Mouse (Mus musculus) hindbrain, embryonic 10.5 days (tissue): ENCODE results near the gene Wdr89. TPM values are rescaled to one million over a fixed set of nuclear protein-coding genes. Genes with fewer than 3 reads are reported as not detected.

Source experiments
- DNase-seq: peaks from one replicate; pipeline ENCODE4 v3.0.0-alpha.2; 2017; ENCODE audit warnings: low spot score
- H3K27ac ChIP-seq: fragments of 300-500 bp; sonication (generic); 2 replicates; pipeline ENCODE4 v1.5.1; 2016; ENCODE audit warnings: mild to moderate bottlenecking, moderate library complexity
- H3K27me3 ChIP-seq: fragments of 300-500 bp; sonication (generic); 2 replicates; pipeline ENCODE4 v1.6.1; 2016; ENCODE audit warnings: mild to moderate bottlenecking; ENCODE audit not compliant: poor library complexity, insufficient read depth, severe bottlenecking
- H3K36me3 ChIP-seq: fragments of 300-500 bp; sonication (generic); 2 replicates; pipeline ENCODE4 v1.6.1; 2016; ENCODE audit warnings: mild to moderate bottlenecking, moderate library complexity
- H3K4me1 ChIP-seq: fragments of 300-500 bp; sonication (generic); replicated peaks from 2 replicates; pipeline ENCODE4 v1.6.1; 2016; ENCODE audit warnings: mild to moderate bottlenecking
- H3K4me3 ChIP-seq: fragments of 300-500 bp; sonication (generic); 2 replicates; pipeline ENCODE4 v1.5.1; 2016; ENCODE audit warnings: mild to moderate bottlenecking, moderate library complexity
- H3K9me3 ChIP-seq: fragments of 300-500 bp; sonication (generic); 2 replicates; pipeline ENCODE4 v1.6.1; 2016; ENCODE audit warnings: mild to moderate bottlenecking, moderate library complexity
- WGBS: fragments of 180-500 bp; shearing (Covaris S2); methylation state at CpG from one replicate; pipeline ENCODE4 v1.1.7; 2016; 5-methylcytosine and 5-hydroxymethylcytosine counted together
- polyA plus RNA-seq: library from polyadenylated mRNA; unstranded; fragments of >200 nt; fragmentation: Nextera tagmentation; extraction: Ambion mirVana; gene quantifications from 2 replicates; pipeline ENCODE4 v1.2.1, GENCODE M21; 2016

Gene Wdr89
- polyA plus RNA-seq, 1 experiment from 2014 or later = 9.8 TPM

DNA sequence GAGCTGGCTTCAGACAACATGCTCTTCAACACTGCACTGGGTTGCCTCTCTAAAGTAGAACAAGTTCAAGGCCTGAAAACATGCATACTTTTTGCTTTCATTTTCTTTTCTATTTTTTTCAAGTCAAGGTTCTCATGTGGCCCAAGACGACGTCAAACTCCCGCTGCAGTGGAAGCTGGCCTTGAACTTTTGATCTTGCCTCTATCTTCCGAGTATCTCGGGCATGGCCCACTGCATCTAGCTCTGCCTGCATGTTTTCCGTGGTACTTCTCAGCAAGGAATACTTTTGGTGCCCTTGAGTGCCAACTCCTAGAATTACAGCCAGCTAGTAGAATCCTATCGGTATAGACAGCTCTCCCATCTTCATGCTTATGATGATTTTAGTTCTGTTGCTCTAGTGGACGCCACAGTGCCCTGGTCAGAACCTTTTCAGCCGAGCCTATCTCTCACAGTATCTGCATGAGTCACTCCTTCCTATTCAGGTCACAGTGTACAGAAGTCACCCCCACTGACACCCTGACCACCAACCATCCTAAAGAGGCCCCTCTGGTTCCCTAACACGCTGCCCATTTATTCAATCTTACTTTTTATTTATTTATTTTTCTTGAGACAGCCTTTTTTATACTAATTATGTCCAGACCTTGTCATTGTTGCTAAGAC, 33.4 kb downstream of the Wdr89 start:
- WGBS = 90% methylated on average over 10 of the region's 10 CpGs
- no peaks in the 10 kb centered on the region for H3K9me3 ChIP-seq
- H3K27me3 ChIP-seq = no peaks in the 10 kb centered on the region
- no peak for DNase-seq
- no peaks in the 10 kb centered on the region for H3K4me1 ChIP-seq
- H3K4me3 ChIP-seq = no peak overlapping the region
- peaks cover 17% of the 10 kb centered on the region for H3K36me3 ChIP-seq
- H3K27ac ChIP-seq = no peak overlapping the region

DNA sequence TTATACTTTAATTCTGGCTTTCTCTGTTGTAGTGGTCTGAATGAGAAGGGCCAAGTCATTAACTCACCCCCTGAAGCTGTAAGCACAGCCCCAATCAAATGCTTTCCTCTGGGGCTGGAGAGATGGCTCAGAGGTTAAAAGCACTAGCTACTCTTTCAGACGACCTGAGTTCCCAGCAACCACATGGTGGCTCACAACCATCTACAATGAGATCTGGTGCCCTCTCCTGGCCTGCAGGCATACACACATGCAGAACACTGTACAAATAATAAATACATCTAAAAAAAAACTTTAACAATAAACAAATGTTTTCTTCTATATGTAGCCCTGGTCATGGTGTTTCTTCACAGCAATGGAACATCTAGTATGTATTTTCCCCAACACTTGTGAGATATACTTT, 39.7 kb downstream of the Wdr89 start:
- Histone ChIP-seq H3K27ac (no peak overlapping the region), H3K9me3 (no peaks in the 10 kb centered on the region), H3K27me3 (no peaks in the 10 kb centered on the region), H3K4me3 (no peak overlapping the region), H3K36me3 (peaks cover 20% of the 10 kb centered on the region), H3K4me1 (no peaks in the 10 kb centered on the region)
- no peak for DNase-seq
- 56% methylated on average over 1 of the region's 1 CpGs for WGBS

DNA sequence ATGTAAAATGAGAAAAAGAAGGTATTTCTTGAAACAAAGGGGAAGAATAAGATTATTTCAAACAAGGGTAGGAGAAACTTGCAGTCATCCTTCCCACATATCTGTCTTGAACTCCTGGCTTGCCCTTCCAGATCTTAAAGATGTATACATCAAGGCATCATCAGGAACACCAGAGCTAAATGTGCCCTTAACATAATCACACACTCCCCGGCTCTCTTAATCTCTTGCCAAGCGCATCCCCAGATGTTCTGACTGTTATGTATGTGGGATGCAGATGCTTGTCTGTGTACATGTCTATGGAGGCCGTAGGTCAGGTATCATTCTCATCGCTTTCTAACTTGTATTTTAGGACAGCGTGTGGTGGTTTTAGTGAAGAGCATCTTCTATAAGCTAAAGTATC, 46.0 kb downstream of the Wdr89 start:
- H3K36me3 ChIP-seq = no peaks in the 10 kb centered on the region
- DNase-seq = no peak
- H3K27ac ChIP-seq = no peak overlapping the region
- H3K27me3 ChIP-seq = no peaks in the 10 kb centered on the region
- no peaks in the 10 kb centered on the region for H3K9me3 ChIP-seq
- no peak overlapping the region for H3K4me3 ChIP-seq
- no peaks in the 10 kb centered on the region for H3K4me1 ChIP-seq
- 91% methylated on average over 5 of the region's 5 CpGs for WGBS

DNA sequence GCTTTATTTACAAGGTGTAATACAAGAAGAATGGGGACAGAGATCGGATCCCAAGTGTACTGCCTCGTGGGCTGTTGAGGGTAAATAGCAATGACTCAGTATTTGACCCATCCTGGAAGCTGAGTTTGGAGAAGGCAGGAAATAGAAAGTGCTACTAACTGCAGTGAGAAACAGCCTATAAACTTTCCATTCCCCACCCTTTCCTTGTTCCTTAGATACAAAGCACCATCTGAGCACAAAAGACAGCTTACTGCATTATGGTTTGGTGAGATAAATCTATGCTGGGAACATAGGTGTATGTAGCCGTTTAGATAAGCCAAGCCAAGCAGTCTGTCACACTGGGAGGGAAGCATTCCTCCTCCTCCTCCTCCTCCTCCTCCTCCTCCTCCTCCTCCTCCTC, 46.5 kb downstream of the Wdr89 start:
- no peaks in the 10 kb centered on the region for H3K4me1 ChIP-seq
- no peak overlapping the region for H3K4me3 ChIP-seq
- no peaks in the 10 kb centered on the region for H3K9me3 ChIP-seq
- WGBS = 78% methylated on average over 3 of the region's 3 CpGs
- H3K27me3 ChIP-seq = no peaks in the 10 kb centered on the region
- no peak overlapping the region for H3K27ac ChIP-seq
- no peaks in the 10 kb centered on the region for H3K36me3 ChIP-seq
- DNase-seq = no peak

DNA sequence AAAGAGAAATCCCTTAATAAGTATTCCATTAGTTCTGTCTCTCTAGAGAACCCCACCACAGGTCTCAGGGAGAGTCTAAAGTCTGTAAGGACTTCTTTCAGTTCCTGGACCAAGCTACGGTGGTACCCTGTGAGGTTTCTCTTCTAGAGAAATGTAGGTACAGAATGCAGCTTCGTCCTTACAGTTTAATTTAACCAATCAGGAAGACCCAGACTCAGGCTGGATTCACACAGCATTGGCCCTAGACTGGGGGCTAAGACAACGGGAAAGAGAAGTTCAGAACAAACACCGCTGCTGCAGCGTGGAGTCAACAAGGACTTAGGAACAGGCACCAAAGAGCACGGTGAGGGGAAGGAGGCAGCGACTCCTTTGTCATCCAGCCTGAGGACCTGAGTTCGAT, 52.5 kb downstream of the Wdr89 start:
- 63% methylated on average over 8 of the region's 8 CpGs for WGBS
- DNase-seq = no peak
- Histone ChIP-seq H3K4me1 (peaks cover 7% of the 10 kb centered on the region), H3K36me3 (no peaks in the 10 kb centered on the region), H3K27ac (no peak overlapping the region), H3K27me3 (no peaks in the 10 kb centered on the region), H3K9me3 (no peaks in the 10 kb centered on the region), H3K4me3 (no peak overlapping the region)

DNA sequence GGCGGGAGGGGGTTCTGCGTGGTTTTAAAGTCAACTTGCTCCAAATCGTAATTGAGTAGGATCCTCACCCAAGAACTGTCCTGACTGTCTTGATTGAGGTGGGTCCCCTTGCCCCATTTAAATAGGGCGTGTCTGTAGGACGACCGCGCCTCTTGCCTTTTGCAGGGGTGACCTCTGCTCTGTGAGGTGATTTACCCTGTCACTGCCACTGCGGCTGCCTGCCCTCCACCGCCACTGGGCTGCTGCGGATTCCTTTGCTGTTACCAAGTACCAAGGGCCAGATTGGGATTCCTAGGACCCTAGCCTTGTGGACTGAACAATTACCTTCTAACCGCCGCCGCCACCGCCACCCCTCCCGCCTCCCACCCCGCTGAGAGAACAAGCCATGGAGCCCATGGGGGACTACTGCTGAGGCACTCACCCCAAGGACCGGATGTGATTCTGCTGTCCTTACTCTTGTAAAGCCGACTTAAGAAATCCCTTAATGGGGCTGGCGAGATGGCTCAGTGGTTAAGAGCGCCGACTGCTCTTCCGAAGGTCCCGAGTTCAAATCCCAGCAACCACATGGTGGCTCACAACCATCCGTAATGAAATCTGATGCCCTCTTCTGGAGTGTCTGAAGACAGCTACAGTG, 53.1 kb downstream of the Wdr89 start:
- WGBS = 7% methylated on average over 24 of the region's 24 CpGs
- H3K4me3 ChIP-seq = peak overlapping the region; percentile 38
- peaks cover 7% of the 10 kb centered on the region for H3K4me1 ChIP-seq
- H3K27me3 ChIP-seq = no peaks in the 10 kb centered on the region
- H3K27ac ChIP-seq = 0 out of 2 replicates have a peak overlapping the region, but pooled peaks have one; percentile 6
- no peaks in the 10 kb centered on the region for H3K9me3 ChIP-seq
- DNase-seq = peak; percentile 37
- H3K36me3 ChIP-seq = no peaks in the 10 kb centered on the region

DNA sequence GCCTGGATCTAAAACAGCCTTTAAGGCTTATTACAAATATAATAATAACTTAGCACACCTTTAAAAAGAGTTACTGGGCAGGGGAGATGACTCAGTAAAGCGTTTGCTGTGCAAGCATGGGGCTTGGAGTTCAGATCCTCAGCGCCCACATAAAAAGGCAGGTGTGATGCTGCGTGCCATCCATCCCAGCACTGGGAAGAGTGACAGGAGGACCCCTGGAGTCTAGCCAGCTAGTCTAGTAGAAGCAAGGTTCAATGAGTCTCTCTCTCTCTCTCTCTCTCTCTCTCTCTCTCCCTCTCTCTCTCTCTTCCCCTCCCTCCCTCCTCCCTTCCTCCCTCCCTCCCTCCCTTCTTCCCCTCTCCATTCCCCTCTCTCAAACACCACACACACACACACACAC, 53.8 kb downstream of the Wdr89 start:
- Histone ChIP-seq H3K4me1 (peaks cover 7% of the 10 kb centered on the region), H3K27me3 (no peaks in the 10 kb centered on the region), H3K27ac (no peak overlapping the region), H3K4me3 (no peak overlapping the region), H3K36me3 (no peaks in the 10 kb centered on the region), H3K9me3 (no peaks in the 10 kb centered on the region)
- 52% methylated on average over 3 of the region's 3 CpGs for WGBS
- no peak for DNase-seq

DNA sequence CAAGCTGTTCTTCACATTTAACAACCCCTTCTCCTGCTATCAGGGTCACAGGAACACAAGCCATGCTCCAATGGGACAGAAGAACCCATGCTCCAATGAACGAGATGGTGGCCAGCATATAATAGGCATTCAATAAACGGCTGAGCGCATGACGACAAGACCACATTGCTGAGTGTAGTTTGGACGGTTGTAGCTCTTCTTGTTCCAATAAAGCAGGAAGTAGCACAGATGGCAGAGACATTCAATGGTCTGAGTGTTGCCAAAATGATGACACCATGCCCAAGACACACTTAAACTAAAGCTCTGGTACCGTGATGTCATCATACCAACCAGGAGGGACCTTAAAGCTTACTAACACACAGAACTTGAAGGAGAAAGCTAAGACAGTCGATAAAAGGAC, 56.6 kb downstream of the Wdr89 start:
- WGBS = 87% methylated on average over 7 of the region's 7 CpGs
- no peaks in the 10 kb centered on the region for H3K9me3 ChIP-seq
- peaks cover 7% of the 10 kb centered on the region for H3K4me1 ChIP-seq
- H3K4me3 ChIP-seq = no peak overlapping the region
- no peak overlapping the region for H3K27ac ChIP-seq
- H3K36me3 ChIP-seq = no peaks in the 10 kb centered on the region
- no peaks in the 10 kb centered on the region for H3K27me3 ChIP-seq
- no peak for DNase-seq

DNA sequence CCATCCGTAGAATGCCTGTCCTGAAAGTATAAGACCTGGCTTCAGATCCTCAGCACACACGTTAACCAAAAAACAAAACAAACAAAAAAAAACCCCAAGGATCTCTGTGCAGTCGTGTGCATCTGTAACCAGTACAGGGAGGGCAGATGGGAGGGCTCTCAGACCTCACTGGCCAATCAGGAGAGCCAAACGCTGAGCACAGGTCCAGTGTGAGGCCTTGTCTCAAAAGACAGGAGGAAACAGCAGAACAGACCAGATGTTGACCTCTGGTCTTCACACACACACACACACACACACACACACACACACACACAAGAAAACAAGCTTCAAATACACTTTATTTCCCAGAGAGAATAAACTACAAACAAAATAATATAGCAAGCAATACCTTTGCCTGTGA, 69.8 kb downstream of the Wdr89 start:
- peak; percentile 50 for DNase-seq
- Histone ChIP-seq H3K36me3 (no peaks in the 10 kb centered on the region), H3K27me3 (no peaks in the 10 kb centered on the region), H3K27ac (no peak overlapping the region), H3K4me1 (peaks cover 12% of the 10 kb centered on the region), H3K9me3 (no peaks in the 10 kb centered on the region), H3K4me3 (no peak overlapping the region)
- 16% methylated on average over 4 of the region's 4 CpGs for WGBS

DNA sequence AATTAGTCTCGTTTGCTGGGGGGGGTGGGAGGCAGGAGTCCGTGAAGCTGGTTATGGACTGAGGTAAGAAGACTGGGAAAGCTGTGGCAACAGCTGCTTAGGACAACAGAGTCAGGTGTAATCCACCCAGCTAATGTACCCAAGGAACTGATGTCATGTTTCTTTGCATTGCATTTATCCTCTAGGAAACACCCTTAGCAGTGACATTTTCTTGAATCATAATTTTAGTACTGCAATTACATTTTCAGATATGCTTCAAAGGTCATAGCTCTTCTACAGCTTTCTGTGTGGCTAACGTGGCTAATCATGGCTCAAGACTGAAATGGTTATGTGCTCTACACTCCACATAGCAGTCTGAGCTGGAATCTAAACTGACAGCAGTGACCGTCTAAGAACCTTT, 70.3 kb downstream of the Wdr89 start:
- Histone ChIP-seq H3K4me1 (peaks cover 17% of the 10 kb centered on the region), H3K36me3 (no peaks in the 10 kb centered on the region), H3K27me3 (no peaks in the 10 kb centered on the region), H3K9me3 (no peaks in the 10 kb centered on the region), H3K27ac (no peak overlapping the region), H3K4me3 (no peak overlapping the region)
- no peak for DNase-seq
- WGBS = 74% methylated on average over 4 of the region's 4 CpGs

DNA sequence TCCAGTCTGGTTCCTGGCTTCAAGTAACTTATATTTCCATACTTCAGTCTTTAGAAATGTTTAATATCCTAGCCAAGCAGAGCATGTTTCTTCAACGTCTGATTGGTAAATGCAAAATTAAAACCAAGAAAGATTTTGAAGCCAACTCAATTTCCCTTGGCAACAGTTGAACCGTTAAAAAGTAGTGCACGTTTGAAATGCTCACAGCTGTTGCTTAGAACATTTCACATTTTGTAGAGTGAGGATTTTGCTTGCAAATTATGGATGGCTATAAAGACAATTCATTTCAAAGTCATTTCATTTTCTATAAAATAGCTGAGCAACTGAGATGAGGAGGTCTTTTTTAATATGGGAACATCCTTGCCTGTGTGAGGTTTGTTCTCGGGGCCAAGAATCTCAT, 71.6 kb downstream of the Wdr89 start:
- peaks cover 7% of the 10 kb centered on the region for H3K36me3 ChIP-seq
- H3K27me3 ChIP-seq = no peaks in the 10 kb centered on the region
- H3K27ac ChIP-seq = no peak overlapping the region
- no peaks in the 10 kb centered on the region for H3K9me3 ChIP-seq
- WGBS = 89% methylated on average over 4 of the region's 4 CpGs
- DNase-seq = no peak
- H3K4me3 ChIP-seq = no peak overlapping the region
- H3K4me1 ChIP-seq = peaks cover 25% of the 10 kb centered on the region

DNA sequence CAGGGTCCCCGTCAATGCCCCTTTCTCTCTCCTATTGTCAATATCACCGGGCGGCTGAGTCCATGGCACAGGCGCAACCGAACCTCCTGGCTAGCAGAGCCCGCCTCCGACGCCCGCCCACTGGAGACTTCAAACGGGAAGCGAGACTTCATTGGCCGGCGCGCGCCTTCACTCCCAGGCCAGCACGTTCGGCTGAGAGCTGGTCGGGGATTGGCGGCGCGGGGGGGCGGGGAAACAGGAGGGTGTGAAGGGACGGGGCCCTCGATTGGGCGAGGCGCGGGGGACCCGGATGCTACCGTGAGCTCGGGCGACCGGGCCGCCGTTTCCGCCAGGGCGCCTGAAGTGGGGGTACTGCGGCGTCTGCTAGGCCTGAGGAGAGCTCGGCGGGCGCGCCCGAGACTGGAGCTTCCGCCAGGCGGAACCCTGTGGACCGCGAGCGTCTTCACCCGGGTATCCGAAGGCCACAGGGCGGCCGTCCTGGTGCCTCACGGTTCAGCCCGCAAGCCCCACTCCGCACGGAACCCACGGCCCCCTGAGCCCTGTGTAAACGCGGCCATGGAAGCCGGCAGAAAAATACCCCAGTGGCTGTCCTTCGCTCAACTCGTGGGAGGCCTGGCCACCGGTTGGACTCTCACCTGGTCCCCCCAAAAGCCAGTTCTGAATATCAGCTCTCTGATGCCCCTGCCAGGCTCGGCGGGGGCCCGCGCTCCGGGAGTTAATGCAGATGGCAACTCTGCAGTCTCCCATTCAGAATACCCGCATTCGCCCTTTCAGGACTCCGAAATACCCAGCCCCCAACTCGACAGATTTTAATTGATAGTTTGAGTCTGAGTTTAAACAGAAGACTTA, 73.0 kb downstream of the Wdr89 start, which contains the start of gene Ppp2r5e:
TSS of gene Ppp2r5e (minus strand) at position 92 of the 849 bp plus-strand sequence.
- under 1% methylated on average over 72 of the region's 72 CpGs for WGBS
- DNase-seq = peak; percentile 100
- H3K36me3 ChIP-seq = peaks cover 21% of the 10 kb centered on the region
- H3K4me1 ChIP-seq = peaks cover 25% of the 10 kb centered on the region
- peak within 1 kb of the TSS; percentile 97 for H3K27ac ChIP-seq
- no peaks in the 10 kb centered on the region for H3K9me3 ChIP-seq
- H3K27me3 ChIP-seq = no peaks in the 10 kb centered on the region
- peak within 1 kb of the TSS; percentile 94 for H3K4me3 ChIP-seq
